Mouse (Mus musculus) bone marrow, adult 2 months (tissue): ENCODE measurements around the gene Extl2. TPM values are rescaled to one million over a fixed set of nuclear protein-coding genes. Genes with fewer than 3 reads are reported as not detected.

Experiments used
- H3K27ac ChIP-seq: fragments of 200-500 bp; 2 replicates; pipeline ENCODE4 v1.5.1; 2012; ENCODE audit warnings: low read depth, mild to moderate bottlenecking, control low read depth, inconsistent platforms, low read length; ENCODE audit not compliant: control insufficient read depth, poor library complexity, insufficient read depth
- H3K4me1 ChIP-seq: fragments of 200-500 bp; 2 replicates; pipeline ENCODE4 v1.6.1; 2011; ENCODE audit warnings: low read length; ENCODE audit not compliant: control insufficient read depth, insufficient read depth
- H3K4me3 ChIP-seq: fragments of 200-500 bp; replicated peaks from 2 replicates; pipeline ENCODE3; 2011; ENCODE audit warnings: mild to moderate bottlenecking, low read depth, low read length, control low read depth; ENCODE audit not compliant: control insufficient read depth
- CTCF ChIP-seq: fragments of 200-500 bp; IDR thresholded peaks from 2 replicates; pipeline ENCODE4 v1.5.1; 2011; ENCODE audit warnings: low read length, control low read depth; ENCODE audit not compliant: control insufficient read depth, insufficient read depth
- POLR2A ChIP-seq: fragments of 200-500 bp; IDR thresholded peaks from 2 replicates; pipeline ENCODE4 v1.6.1; 2011; ENCODE audit warnings: low read depth, mild to moderate bottlenecking, control low read depth, low read length, borderline replicate concordance; ENCODE audit not compliant: control insufficient read depth
- WGBS: fragments of 180-500 bp; shearing (Covaris S2); methylation state at CpG from one replicate; pipeline ENCODE4 v1.1.7; 2018; 5-methylcytosine and 5-hydroxymethylcytosine counted together
- polyA plus RNA-seq: library from polyadenylated mRNA; stranded (reverse); fragments of >200 nt; gene quantifications from 2 replicates; pipeline ENCODE4 v1.2.4, GENCODE M21; 2011; ENCODE audit warnings: low replicate concordance; ENCODE audit not compliant: missing spikeins, insufficient read depth, insufficient read length

The Extl2 gene
- polyA plus RNA-seq, 1 experiment, result 1.8 TPM

GRCm38 (mm10) chr3:116019136-116019535 lies 11.9 kb downstream of the Extl2 start:
- no peak for TF ChIP-seq POLR2A
- no peak for TF ChIP-seq CTCF
- Histone ChIP-seq H3K4me1 (no peaks in the 10 kb centered on the region), H3K27ac (no peak overlapping the region), H3K4me3 (no peak overlapping the region)
- 90% methylated on average over 5 of the region's 5 CpGs for WGBS

- 86% methylated on average over 12 of the region's 12 CpGs for WGBS
- no peak overlapping the region for H3K4me3 ChIP-seq
- H3K27ac ChIP-seq, result no peak overlapping the region
- H3K4me1 ChIP-seq, result no peaks in the 10 kb centered on the region
- TF ChIP-seq POLR2A, result no peak
- no peak for TF ChIP-seq CTCF
Observed at GRCm38 (mm10) chr3:116024236-116024635, 17.0 kb downstream of the Extl2 start.

GRCm38 (mm10) chr3:116024669-116025068 lies 17.4 kb downstream of the Extl2 start:
- Histone ChIP-seq H3K4me1 (no peaks in the 10 kb centered on the region), H3K4me3 (no peak overlapping the region), H3K27ac (no peak overlapping the region)
- 86% methylated on average over 5 of the region's 5 CpGs for WGBS
- TF ChIP-seq CTCF (no peak), POLR2A (no peak)

GRCm38 (mm10) chr3:116025701-116026100 lies 18.4 kb downstream of the Extl2 start:
- WGBS, result 89% methylated on average over 10 of the region's 10 CpGs
- no peak overlapping the region for H3K27ac ChIP-seq
- H3K4me3 ChIP-seq, result no peak overlapping the region
- no peaks in the 10 kb centered on the region for H3K4me1 ChIP-seq
- TF ChIP-seq CTCF, result no peak
- TF ChIP-seq POLR2A, result no peak

- WGBS, result 89% methylated on average over 20 of the region's 20 CpGs
- Histone ChIP-seq H3K4me1 (no peaks in the 10 kb centered on the region), H3K4me3 (no peak overlapping the region), H3K27ac (no peak overlapping the region)
- TF ChIP-seq POLR2A (no peak), CTCF (no peak)
Observed at GRCm38 (mm10) chr3:116026996-116027395, 19.7 kb downstream of the Extl2 start.

GRCm38 (mm10) chr3:116030152-116030788 lies 23.0 kb downstream of the Extl2 start:
- H3K4me1 ChIP-seq, result no peaks in the 10 kb centered on the region
- no peak for TF ChIP-seq CTCF
- no peak for TF ChIP-seq POLR2A
- H3K27ac ChIP-seq, result no peak overlapping the region
- 14% methylated on average over 11 of the region's 11 CpGs for WGBS
- H3K4me3 ChIP-seq, result no peak overlapping the region

GRCm38 (mm10) chr3:116033218-116033870 lies 26.1 kb downstream of the Extl2 start:
- Histone ChIP-seq H3K4me3 (no peak overlapping the region), H3K4me1 (no peaks in the 10 kb centered on the region), H3K27ac (no peak overlapping the region)
- TF ChIP-seq CTCF (no peak), POLR2A (no peak)
- WGBS, result 46% methylated on average over 6 of the region's 6 CpGs

GRCm38 (mm10) chr3:116033871-116034222 lies 26.6 kb downstream of the Extl2 start:
- no peaks in the 10 kb centered on the region for H3K4me1 ChIP-seq
- WGBS, result 59% methylated on average over 3 of the region's 3 CpGs
- H3K27ac ChIP-seq, result no peak overlapping the region
- TF ChIP-seq CTCF, result no peak
- no peak for TF ChIP-seq POLR2A
- H3K4me3 ChIP-seq, result no peak overlapping the region
